Mouse (Mus musculus): Measurements from ENCODE around the gene Txnrd1.
A peak's percentile ranks its signal among the peaks of the same experiment; 100 is the strongest.

The Txnrd1 gene

GRCm38 (mm10) chr10:82833926-82834325 lies at the start of gene Txnrd1:
Gene Txnrd1 (plus strand): TSS chr10:82833951.
- DNase-seq, result no peak

DNA sequence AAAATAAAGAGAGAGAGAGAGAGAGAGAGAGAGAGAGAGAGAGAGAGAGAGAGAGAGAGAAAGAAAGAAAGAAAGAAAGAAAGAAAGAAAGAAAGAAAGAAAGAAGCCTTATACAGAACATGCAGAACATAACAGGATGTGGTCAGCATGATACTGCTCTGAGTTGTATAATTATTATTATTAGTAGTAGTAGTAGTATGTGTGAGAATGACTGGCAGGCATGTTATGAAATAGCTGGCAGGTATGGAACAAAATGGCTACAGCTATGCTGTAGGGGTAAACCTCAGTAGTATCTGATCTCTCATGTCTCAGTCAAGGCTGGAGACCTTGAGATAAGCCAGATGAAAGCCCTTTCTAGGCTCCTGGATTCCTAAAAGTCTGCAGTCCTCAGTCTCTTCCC lies 44.6 kb upstream of the Txnrd1 start:
- no peak for DNase-seq

GRCm38 (mm10) chr10:82790504-82790903 lies 43.2 kb upstream of the Txnrd1 start:
- no peak for DNase-seq

DNA sequence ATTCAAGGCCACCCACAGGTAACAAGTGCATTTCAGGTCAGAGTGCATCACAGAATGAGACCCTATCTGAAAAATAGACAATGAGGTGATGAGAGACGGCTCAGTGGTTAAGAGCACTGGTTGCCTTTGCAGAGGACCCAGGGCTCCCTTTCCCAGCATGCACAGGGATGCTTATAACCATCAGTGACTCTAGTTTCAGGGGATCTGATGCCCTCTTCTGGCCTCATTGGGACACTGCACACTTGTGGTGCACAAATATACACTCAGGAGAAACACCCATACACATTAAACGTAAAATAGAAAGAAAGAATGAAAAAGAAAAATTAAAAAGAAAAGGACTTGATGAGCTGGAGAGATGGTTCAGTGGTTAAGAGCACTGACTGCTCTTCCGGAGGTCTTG lies 42.0 kb upstream of the Txnrd1 start:
- DNase-seq, result no peak

GRCm38 (mm10) chr10:82792311-82792710 lies 41.4 kb upstream of the Txnrd1 start:
- DNase-seq, result no peak

DNA sequence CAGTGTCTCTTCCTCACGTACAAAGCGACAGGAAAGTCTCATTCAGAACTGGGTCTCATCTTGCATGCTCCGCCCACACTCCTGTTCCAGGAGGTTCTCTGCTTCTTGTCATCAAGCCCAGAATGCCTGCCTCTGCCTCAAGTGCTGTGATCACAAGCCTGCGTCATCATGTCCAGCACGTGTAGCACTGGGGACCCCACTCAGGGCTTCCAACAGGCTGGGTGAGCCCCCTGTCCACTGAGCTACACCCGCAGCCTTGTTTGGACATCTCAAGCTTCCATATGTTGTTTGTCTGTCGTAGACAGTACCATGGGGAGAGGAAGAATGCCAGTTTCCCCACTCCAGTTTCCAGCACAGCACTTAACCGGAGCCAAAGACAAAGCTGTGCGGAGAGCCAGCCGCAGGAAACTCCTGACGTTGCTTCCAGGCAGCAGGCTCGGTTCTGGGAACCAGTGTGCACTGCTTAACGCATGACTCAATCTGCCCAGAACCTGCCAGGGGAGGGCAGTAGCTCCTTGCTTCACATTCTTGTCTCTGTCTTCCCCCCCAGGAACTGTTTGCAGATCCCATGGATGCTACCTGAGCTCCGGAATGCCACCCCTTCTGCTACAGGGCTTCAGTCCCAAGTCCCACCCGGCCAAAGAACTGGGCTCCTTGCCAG lies 38.5 kb upstream of the Txnrd1 start:
- DNase-seq, result peak; percentile 57

GRCm38 (mm10) chr10:82795767-82796166 lies 38.0 kb upstream of the Txnrd1 start:
- no peak for DNase-seq

GRCm38 (mm10) chr10:82796471-82797118 lies 37.2 kb upstream of the Txnrd1 start:
- DNase-seq, result no peak

DNA sequence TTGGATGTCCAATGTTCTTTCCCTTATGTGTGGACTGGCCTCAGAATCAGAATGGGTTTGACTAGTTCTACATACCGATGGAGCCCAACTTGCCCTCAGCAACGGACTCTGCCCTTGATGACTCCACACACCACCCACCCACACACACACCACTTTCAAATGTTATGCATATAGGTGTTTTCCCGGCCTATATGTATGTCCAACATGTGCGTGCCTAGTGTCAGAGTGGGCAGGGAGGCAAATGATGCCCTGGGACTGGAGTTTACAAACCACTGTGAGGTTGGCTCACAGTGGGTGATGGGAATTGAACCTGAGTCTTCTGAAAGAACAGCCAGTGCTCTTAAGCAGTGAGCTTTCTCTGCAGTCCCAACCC lies 36.6 kb upstream of the Txnrd1 start:
- no peak for DNase-seq

DNA sequence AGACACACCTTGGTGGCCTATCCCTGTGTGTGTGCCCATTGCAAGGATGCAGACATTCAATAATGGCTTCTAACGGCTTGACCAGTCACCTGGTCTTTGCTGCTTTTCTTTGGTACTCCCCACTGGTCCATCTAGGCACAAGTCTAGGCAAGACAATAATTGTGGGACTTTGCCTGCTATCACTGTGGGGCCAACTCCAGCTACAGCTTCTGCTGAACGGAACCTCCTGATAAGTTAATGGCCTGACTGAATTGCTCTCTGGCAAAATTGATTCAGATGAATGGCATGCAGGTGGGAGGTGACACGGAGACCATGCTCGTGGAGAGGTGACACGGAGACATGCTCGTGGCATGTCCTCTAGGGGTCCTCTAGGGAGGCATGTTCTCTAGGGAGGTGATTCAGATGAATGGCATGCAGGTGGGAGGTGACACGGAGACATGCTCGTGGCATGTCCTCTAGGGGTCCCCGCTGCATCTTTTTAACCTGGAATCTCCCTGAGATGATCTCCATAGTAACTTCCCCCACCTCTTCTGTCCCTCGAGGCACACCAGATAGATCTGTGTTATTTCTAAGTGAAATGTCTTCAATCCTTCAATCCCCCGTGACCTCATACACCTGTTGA lies 35.3 kb upstream of the Txnrd1 start:
- DNase-seq, result no peak

DNA sequence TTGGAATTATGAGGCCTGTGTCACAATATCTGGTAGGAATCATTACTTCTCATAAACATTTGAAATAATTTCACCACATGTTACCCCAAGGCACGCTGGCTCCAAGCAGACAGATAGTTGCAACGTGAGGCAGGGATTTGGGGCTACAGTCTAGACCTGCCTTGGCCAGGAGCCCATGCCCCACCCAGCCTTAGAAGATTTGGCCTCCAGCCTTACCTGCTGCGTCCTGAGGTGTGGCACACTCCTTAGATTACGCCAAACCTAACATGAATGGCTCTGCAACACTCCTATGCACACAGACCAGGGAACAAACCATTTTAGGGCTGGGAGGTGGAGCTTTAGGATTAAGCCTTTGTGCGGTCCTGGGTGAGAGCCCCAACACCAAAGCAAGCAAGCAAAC lies 33.7 kb upstream of the Txnrd1 start:
- DNase-seq, result no peak

GRCm38 (mm10) chr10:82804396-82804795 lies 29.4 kb upstream of the Txnrd1 start:
- no peak for DNase-seq

GRCm38 (mm10) chr10:82805111-82805510 lies 28.6 kb upstream of the Txnrd1 start:
- no peak for DNase-seq

- no peak for DNase-seq
These were observed 27.3 kb upstream of the Txnrd1 start for GRCm38 (mm10) chr10:82806414-82806813.

GRCm38 (mm10) chr10:82807238-82807637 lies 26.5 kb upstream of the Txnrd1 start:
- no peak for DNase-seq

GRCm38 (mm10) chr10:82808155-82808554 lies 25.6 kb upstream of the Txnrd1 start:
- DNase-seq, result no peak

DNA sequence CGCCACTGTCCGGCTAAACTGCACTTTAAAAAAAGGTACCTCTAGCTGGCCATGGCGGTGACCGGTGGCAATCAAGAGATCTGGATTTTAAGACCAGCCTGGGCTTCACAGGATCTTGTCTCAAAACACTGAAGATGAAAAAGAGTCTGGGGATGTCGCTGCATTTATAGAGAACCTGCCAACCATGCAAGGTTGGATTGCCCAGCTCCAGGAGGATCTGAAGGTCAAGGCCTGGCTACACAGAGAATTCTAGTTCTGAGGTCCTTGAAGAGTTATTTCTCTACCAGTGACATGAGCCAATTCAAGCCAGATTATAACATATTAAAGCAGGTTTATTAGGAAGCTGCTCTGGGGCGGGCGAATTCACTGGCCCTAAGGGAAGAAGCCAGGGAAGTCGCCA lies 24.9 kb upstream of the Txnrd1 start:
- DNase-seq, result no peak

DNA sequence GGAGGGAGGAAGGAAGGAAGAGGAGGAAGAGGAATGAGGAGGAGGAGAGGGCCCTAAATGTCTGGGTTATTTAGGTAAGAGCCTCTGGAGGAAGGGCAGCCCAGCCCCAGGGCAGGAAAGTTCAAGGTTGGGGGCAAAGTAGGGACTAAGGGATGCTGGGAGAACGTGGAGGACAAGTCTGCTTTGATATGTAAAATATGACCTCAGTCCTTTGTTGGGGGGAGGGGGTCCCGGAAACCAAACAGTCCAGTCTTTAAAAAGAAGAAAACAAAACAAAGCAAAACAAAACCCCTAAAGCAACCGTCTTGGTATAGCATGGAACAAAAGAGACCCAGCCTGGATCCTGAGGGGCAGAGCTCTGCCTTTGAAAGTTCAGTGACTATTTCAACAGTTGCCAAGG lies 24.4 kb upstream of the Txnrd1 start:
- no peak for DNase-seq

- peak; percentile 83 for DNase-seq
These were observed 21.8 kb upstream of the Txnrd1 start for GRCm38 (mm10) chr10:82811855-82812431.

GRCm38 (mm10) chr10:82814096-82814970 lies 19.4 kb upstream of the Txnrd1 start:
- DNase-seq, result no peak

DNA sequence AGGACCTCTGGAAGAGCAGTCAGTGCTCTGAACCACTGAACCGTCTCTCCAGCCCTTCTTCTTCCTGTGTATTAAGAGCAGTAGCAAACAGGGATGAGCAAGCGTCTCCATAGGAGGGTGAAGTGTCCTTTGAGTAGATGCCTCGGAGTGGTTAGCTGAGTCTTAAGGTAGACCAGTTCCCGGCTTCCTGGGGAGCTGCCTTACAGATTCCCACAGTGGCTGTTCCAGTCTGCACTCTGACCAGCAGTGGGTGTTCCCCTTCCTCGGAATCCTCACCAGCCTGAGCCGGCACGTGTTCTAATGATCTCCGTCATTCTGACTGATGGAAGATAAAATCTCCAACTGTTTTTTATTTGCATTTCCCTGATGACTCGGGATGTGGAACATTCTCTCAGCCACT lies 17.3 kb upstream of the Txnrd1 start:
- no peak for DNase-seq

DNA sequence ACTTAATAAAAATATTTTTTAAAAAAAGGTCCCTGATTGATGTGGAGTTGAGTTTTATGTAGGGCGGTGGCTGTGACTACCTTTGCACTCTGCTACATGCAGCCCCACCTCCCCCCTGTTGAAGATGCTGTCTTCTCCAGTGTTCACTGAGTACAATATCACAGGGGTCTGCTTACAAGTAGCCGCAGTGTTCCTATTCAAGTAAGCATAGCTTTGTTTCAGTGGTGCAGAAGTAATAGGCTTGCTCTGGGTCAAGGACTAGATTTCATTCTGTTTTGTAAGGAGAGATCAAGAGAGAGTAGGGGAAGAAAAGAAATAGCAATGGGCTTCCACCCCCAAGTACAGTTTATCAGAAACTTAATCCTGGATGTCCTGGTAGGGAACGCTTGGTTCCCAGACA lies 16.2 kb upstream of the Txnrd1 start:
- DNase-seq, result no peak

DNA sequence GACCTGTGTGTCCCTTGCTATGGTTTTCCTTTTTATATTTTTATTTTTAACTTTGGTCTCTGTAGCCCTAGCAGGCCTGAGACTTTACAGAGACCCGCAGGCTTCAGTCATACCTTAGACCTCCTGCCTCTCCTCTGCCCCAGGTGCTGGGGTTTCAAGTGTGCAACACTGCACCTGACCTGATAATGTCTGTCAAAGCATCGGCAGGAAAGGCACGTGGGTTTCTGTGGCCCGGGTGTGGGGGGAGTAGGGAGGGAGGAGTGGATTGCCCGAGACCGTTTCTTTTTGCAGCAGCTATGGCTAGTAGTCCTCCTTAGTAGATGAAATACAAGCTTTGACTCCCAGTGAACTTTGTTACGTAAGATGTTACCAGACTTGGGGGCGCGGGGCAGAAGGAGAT lies 15.8 kb upstream of the Txnrd1 start:
- no peak for DNase-seq
